8 mouse cellular contexts compared by ENCODE assay signal in the genomic region with DNA sequence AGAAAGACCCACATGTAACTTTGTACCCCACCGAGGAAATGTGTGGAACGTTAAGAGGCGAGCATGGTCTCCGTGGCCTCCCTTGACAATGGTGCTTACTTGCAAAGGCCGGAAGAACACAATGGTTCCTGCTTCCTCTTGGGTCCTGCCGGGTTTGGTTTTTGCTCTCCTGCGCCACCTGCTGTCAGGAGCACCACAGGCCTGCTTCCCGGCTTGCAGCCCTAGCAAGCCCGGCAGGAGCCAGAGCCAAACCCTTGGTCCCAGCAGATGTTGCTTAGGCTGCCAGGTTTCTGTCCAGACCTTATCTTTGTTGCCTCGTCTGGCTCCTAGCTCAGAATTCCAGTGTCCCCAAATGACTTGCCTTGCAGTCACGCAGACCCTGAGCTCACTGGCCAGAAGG.
DNase-seq lines count a peak whose midpoint lies in the region; ATAC-seq and TF ChIP-seq lines count a peak whose summit lies in the region.

No protein-coding gene starts in this region.

- no peak overlapping the region for H3K27ac ChIP-seq in cerebellum, adult 2 months (ENCODE audit: insufficient read depth, low read length)

- ATAC-seq in frontal cortex, adult (ENCODE audit: low TSS enrichment): peak; percentile 85
- peak; percentile 82 to 94 for ATAC-seq in hematopoietic stem cell, adult 5-6 weeks (replicated peaks in 1 of 2; ENCODE audit: insufficient read depth in 1 of 2, low FRiP score in 2 of 2, low TSS enrichment in 1 of 2, low read depth in 1 of 2, poor library complexity in 2 of 2, severe bottlenecking in 2 of 2)

- DNase-seq in MEL-GATA-1-ER (ENCODE audit: extremely low read depth, low read depth): peak; percentile 0
- DNase-seq in cerebellum, adult 2 months: peak; percentile 71 to 81
- peak; percentile 83 for DNase-seq in layer of hippocampus, adult 9-11 months
- peak; percentile 94 for DNase-seq in lung, postnatal 14 days
- peak; percentile 88 for DNase-seq in retina, postnatal 1 day
- peak; percentile 89 for DNase-seq in thymus, postnatal 4 days

- peak; percentile 83 for TF ChIP-seq CTCF in cerebellum, adult 2 months (IDR thresholded peaks at IDR 0.05; ENCODE audit: borderline replicate concordance, insufficient read depth, low read depth, low read length)

- H3K4me3 ChIP-seq in cerebellum, adult 2 months (replicated peaks; ENCODE audit: insufficient read depth, low read depth, low read length): no peak overlapping the region

- H3K27me3 ChIP-seq in cerebellum, adult 2 months (ENCODE audit: control insufficient read depth, insufficient read depth, low read length): no peaks in the 10 kb centered on the region; the same call in 1 of the 2 replicates

- TF ChIP-seq POLR2A in cerebellum, adult 2 months (IDR thresholded peaks at IDR 0.05; ENCODE audit: borderline replicate concordance, insufficient read depth, low read length): no peak

- WGBS in cerebellum, adult 2 months: 4% methylated on average over 11 of the region's 11 CpGs

- no peaks in the 10 kb centered on the region; the same call in 1 of the 2 replicates for H3K4me1 ChIP-seq in cerebellum, adult 2 months (ENCODE audit: control insufficient read depth, insufficient read depth, low read length)

Comparison
In these comparisons a context has a peak if more than half of its experiments do, and no peak if none do; other contexts are left out.
1. DNase-seq: peak in every context shown above with its lines; median percentile 94 in lung, postnatal 14 days; 89 in thymus, postnatal 4 days; 88 in retina, postnatal 1 day; 83 in layer of hippocampus, adult 9-11 months; 76 in cerebellum, adult 2 months; 0 in MEL-GATA-1-ER.